Mouse (Mus musculus) T-helper 17 cell (primary cell): Measurements from ENCODE around the gene Gm7579.
"Not testable (repeated sequence)": the region's sequence is repeated elsewhere in the genome, so short reads cannot be mapped to it uniquely, and the experiment has no call there.

Experiments
- in situ Hi-C, 2 experiments: fragments of 300-600 bp; cut with MboI, MseI; formaldehyde crosslinking; loops; 1 replicate in 1 of 2; 2 replicates in 1 of 2; pipeline ENCODE4 v1.15.1; 2025; ENCODE audit warnings: high pct_unique_total_duplicates in 2 of 2

The Gm7579 gene

GRCm38 (mm10) chr7:142211559-142211958 is at the start of gene Gm7579:
TSS of gene Gm7579 (plus strand) at chr7:142211859.
- in situ Hi-C loops = no loop called here

- in situ Hi-C loops = not testable (repeated sequence)
Measured at GRCm38 (mm10) chr7:142165639-142166038, 46.0 kb upstream of the Gm7579 start, which contains the start of gene Gm4553. TSS of gene Gm4553 (minus strand) at chr7:142165739.

- in situ Hi-C loops = no loop called here
Measured at GRCm38 (mm10) chr7:142169836-142170235, 41.8 kb upstream of the Gm7579 start.

GRCm38 (mm10) chr7:142175905-142176304 is 35.8 kb upstream of the Gm7579 start, which contains the start of gene Krtap5-2:
TSS of gene Krtap5-2 (minus strand) at chr7:142176005.
- in situ Hi-C loops = not testable (repeated sequence)

- in situ Hi-C loops = no loop called here
Measured at GRCm38 (mm10) chr7:142178685-142179084, 33.0 kb upstream of the Gm7579 start.

GRCm38 (mm10) chr7:142181021-142181420 is 30.6 kb upstream of the Gm7579 start:
- in situ Hi-C loops = no loop called here

GRCm38 (mm10) chr7:142188156-142188555 is 23.5 kb upstream of the Gm7579 start:
- in situ Hi-C loops = no loop called here

- in situ Hi-C loops = loop anchor here in 1 of 2 experiments (5.0 to 10.0 kb wide), 2 partner anchors 52 to 935 kb away; partner anchors contain the start of gene Gm40460
Measured at GRCm38 (mm10) chr7:142190289-142190688, 21.4 kb upstream of the Gm7579 start, which contains the start of gene Gm10153. TSS of gene Gm10153 (minus strand) at chr7:142190389.

- in situ Hi-C loops = loop anchor here in 1 of 2 experiments (10.0 kb wide), 1 partner anchor 926 kb away; no protein-coding TSS in a partner anchor
Measured at GRCm38 (mm10) chr7:142198748-142199147, 12.9 kb upstream of the Gm7579 start.

GRCm38 (mm10) chr7:142201064-142201463 is 10.6 kb upstream of the Gm7579 start, which contains the start of gene Krtap5-3:
TSS of gene Krtap5-3 (plus strand) at chr7:142201364.
- in situ Hi-C loops = no loop called here

GRCm38 (mm10) chr7:142205488-142205887 is 6.2 kb upstream of the Gm7579 start:
- in situ Hi-C loops = no loop called here

- in situ Hi-C loops = not testable (repeated sequence)
Measured at GRCm38 (mm10) chr7:142206891-142207290, 4.8 kb upstream of the Gm7579 start.

GRCm38 (mm10) chr7:142212136-142212535 is 477 bp downstream of the Gm7579 start:
- in situ Hi-C loops = not testable (repeated sequence)

GRCm38 (mm10) chr7:142224518-142224917 is 12.9 kb downstream of the Gm7579 start:
- in situ Hi-C loops = no loop called here

- in situ Hi-C loops = not testable (repeated sequence)
Measured at GRCm38 (mm10) chr7:142229871-142230270, 18.2 kb downstream of the Gm7579 start, which contains the start of gene Krtap5-5. TSS of gene Krtap5-5 (minus strand) at chr7:142229971.

GRCm38 (mm10) chr7:142231540-142231939 is 19.9 kb downstream of the Gm7579 start:
- in situ Hi-C loops = no loop called here

GRCm38 (mm10) chr7:142240978-142241377 is 29.3 kb downstream of the Gm7579 start, which contains the start of gene Gm40460:
TSS of gene Gm40460 (minus strand) at chr7:142241078.
- in situ Hi-C loops = loop anchor here in 1 of 2 experiments (5.0 kb wide), 1 partner anchor 49 kb away; the partner anchor contains the start of gene Gm10153

GRCm38 (mm10) chr7:142249824-142250223 is 38.2 kb downstream of the Gm7579 start:
- in situ Hi-C loops = no loop called here

- in situ Hi-C loops = no loop called here
Measured at GRCm38 (mm10) chr7:142255517-142255916, 43.9 kb downstream of the Gm7579 start.

- in situ Hi-C loops = not testable (repeated sequence)
Measured at GRCm38 (mm10) chr7:142258254-142258653, 46.6 kb downstream of the Gm7579 start, which contains the start of gene Gm2431. TSS of gene Gm2431 (minus strand) at chr7:142258354.
